Mouse (Mus musculus): ENCODE data around the gene Prss1.

GRCm38 (mm10) chr6:41499374-41499773 is 40.6 kb downstream of the Prss1 start:
- TF ChIP-seq CTCF (IDR thresholded peaks at IDR 0.05), result no peak
- no peak for TF ChIP-seq EP300 (IDR thresholded peaks at IDR 0.05)

All from lung, postnatal 0 days (tissue).